Mouse (Mus musculus) urinary bladder, postnatal 4 days (tissue): ENCODE measurements around the gene Epb41.

Experiments used
- DNase-seq, 2 experiments: peaks; one replicate each; pipeline ENCODE4 v3.0.0; 2021 to 2022; ENCODE audit warnings: low spot score in 2 of 2

Gene Epb41

GRCm38 (mm10) chr4:132074933-132075769 is at the start of gene Epb41:
Gene Epb41, minus strand, starts transcription at chr4:132075321.
- DNase-seq: peak; percentile 94 to 95

- no peak for DNase-seq
Measured at GRCm38 (mm10) chr4:132123166-132123565, 48.0 kb upstream of the Epb41 start.

- DNase-seq: no peak
Measured at GRCm38 (mm10) chr4:132121674-132122073, 46.6 kb upstream of the Epb41 start.

- no peak for DNase-seq
Measured at GRCm38 (mm10) chr4:132119566-132119965, 44.4 kb upstream of the Epb41 start.

- DNase-seq: no peak
Measured at GRCm38 (mm10) chr4:132116315-132116714, 41.2 kb upstream of the Epb41 start.

GRCm38 (mm10) chr4:132113411-132114095 is 38.4 kb upstream of the Epb41 start:
- no peak for DNase-seq

- DNase-seq: no peak
Measured at GRCm38 (mm10) chr4:132111227-132111626, 36.1 kb upstream of the Epb41 start.

GRCm38 (mm10) chr4:132108221-132108620 is 33.1 kb upstream of the Epb41 start:
- no peak for DNase-seq

- DNase-seq: no peak
Measured at GRCm38 (mm10) chr4:132101152-132101551, 26.0 kb upstream of the Epb41 start.

GRCm38 (mm10) chr4:132099548-132099947 is 24.4 kb upstream of the Epb41 start:
- DNase-seq: no peak

- DNase-seq: no peak
Measured at GRCm38 (mm10) chr4:132095043-132095442, 19.9 kb upstream of the Epb41 start.

- no peak for DNase-seq
Measured at GRCm38 (mm10) chr4:132093928-132094327, 18.8 kb upstream of the Epb41 start.

- no peak for DNase-seq
Measured at GRCm38 (mm10) chr4:132093136-132093535, 18.0 kb upstream of the Epb41 start.

- no peak for DNase-seq
Measured at GRCm38 (mm10) chr4:132088921-132089320, 13.8 kb upstream of the Epb41 start.

- DNase-seq: no peak
Measured at GRCm38 (mm10) chr4:132085114-132085513, 10.0 kb upstream of the Epb41 start.

- DNase-seq: no peak
Measured at GRCm38 (mm10) chr4:132080492-132080983, 5.4 kb upstream of the Epb41 start.

GRCm38 (mm10) chr4:132079555-132080275 is 4.6 kb upstream of the Epb41 start:
- peak; percentile 47 to 71 for DNase-seq

- no peak for DNase-seq
Measured at GRCm38 (mm10) chr4:132078296-132078714, 3.2 kb upstream of the Epb41 start.

GRCm38 (mm10) chr4:132077445-132077844 is 2.3 kb upstream of the Epb41 start:
- DNase-seq: no peak

GRCm38 (mm10) chr4:132076480-132077405 is 1.6 kb upstream of the Epb41 start:
- peak; percentile 53 to 68 for DNase-seq

GRCm38 (mm10) chr4:132075796-132076195 is 675 bp upstream of the Epb41 start:
- no peak for DNase-seq
